Mouse (Mus musculus): Measurements from ENCODE around the gene 1700011L22Rik. TPM values are rescaled to one million over a fixed set of nuclear protein-coding genes. Genes with fewer than 3 reads are reported as not detected.
A peak's percentile ranks its signal among the peaks of the same experiment; 100 is the strongest.

1700011L22Rik gene
- polyA plus RNA-seq, 1 experiment from 2014 or later = not detected

GRCm38 (mm10) chr8:79206895-79207294, 41.5 kb downstream of the 1700011L22Rik start:
- Histone ChIP-seq H3K4me3 (no peak overlapping the region), H3K9ac (replicated peaks) (no peak overlapping the region), H3K4me1 (peaks cover 39% of the 10 kb centered on the region), H3K27me3 (no peaks in the 10 kb centered on the region), H3K4me2 (replicated peaks) (no peak overlapping the region), H3K27ac (replicated peaks) (no peak overlapping the region), H3K36me3 (no peaks in the 10 kb centered on the region), H3K9me3 (no peaks in the 10 kb centered on the region)
- ATAC-seq (replicated peaks) = no peak
- 50% methylated on average over 4 of the region's 4 CpGs for WGBS

- 55% methylated on average over 11 of the region's 11 CpGs for WGBS
- Histone ChIP-seq H3K27me3 (no peaks in the 10 kb centered on the region), H3K4me3 (no peak overlapping the region), H3K9me3 (no peaks in the 10 kb centered on the region), H3K4me2 (replicated peaks) (no peak overlapping the region), H3K4me1 (peaks cover 12% of the 10 kb centered on the region), H3K9ac (replicated peaks) (no peak overlapping the region), H3K27ac (replicated peaks) (no peak overlapping the region), H3K36me3 (no peaks in the 10 kb centered on the region)
- peak; percentile 41; the same call in 1 of the 2 replicates for ATAC-seq (replicated peaks)
Observed at GRCm38 (mm10) chr8:79201446-79202147, 46.8 kb downstream of the 1700011L22Rik start.

- Histone ChIP-seq H3K27ac (replicated peaks) (no peak overlapping the region), H3K9ac (replicated peaks) (no peak overlapping the region), H3K27me3 (no peaks in the 10 kb centered on the region), H3K36me3 (no peaks in the 10 kb centered on the region), H3K4me3 (no peak overlapping the region), H3K4me2 (replicated peaks) (no peak overlapping the region), H3K4me1 (peaks cover 12% of the 10 kb centered on the region), H3K9me3 (no peaks in the 10 kb centered on the region)
- WGBS = 28% methylated on average over 3 of the region's 3 CpGs
- ATAC-seq (replicated peaks) = no peak
Observed at GRCm38 (mm10) chr8:79198675-79199074, 49.7 kb downstream of the 1700011L22Rik start.

- H3K9ac ChIP-seq (replicated peaks) = no peak overlapping the region
- H3K4me3 ChIP-seq = no peak overlapping the region
- no peaks in the 10 kb centered on the region for H3K9me3 ChIP-seq
- peaks cover 6% of the 10 kb centered on the region for H3K4me1 ChIP-seq
- 0 out of 2 replicates have a peak, but pooled peaks cover 4% of the 10 kb centered on the region for H3K36me3 ChIP-seq
- no peak overlapping the region for H3K4me2 ChIP-seq (replicated peaks)
- ATAC-seq (replicated peaks) = no peak
- H3K27me3 ChIP-seq = no peaks in the 10 kb centered on the region
- no peak overlapping the region for H3K27ac ChIP-seq (replicated peaks)
- WGBS = 89% methylated on average over 4 of the region's 4 CpGs
Observed at GRCm38 (mm10) chr8:79196481-79196880, 51.9 kb downstream of the 1700011L22Rik start.

- no peak overlapping the region for H3K4me3 ChIP-seq
- H3K36me3 ChIP-seq = peaks cover 40% of the 10 kb centered on the region
- WGBS = 93% methylated on average over 10 of the region's 10 CpGs
- H3K9me3 ChIP-seq = no peaks in the 10 kb centered on the region
- no peak for ATAC-seq (replicated peaks)
- H3K9ac ChIP-seq (replicated peaks) = no peak overlapping the region
- no peaks in the 10 kb centered on the region for H3K27me3 ChIP-seq
- H3K27ac ChIP-seq (replicated peaks) = no peak overlapping the region
- no peak overlapping the region for H3K4me2 ChIP-seq (replicated peaks)
- H3K4me1 ChIP-seq = no peaks in the 10 kb centered on the region
Observed at GRCm38 (mm10) chr8:79190071-79190470, 58.3 kb downstream of the 1700011L22Rik start.

GRCm38 (mm10) chr8:79185488-79185887, 62.9 kb downstream of the 1700011L22Rik start:
- no peak overlapping the region for H3K27ac ChIP-seq (replicated peaks)
- H3K9ac ChIP-seq (replicated peaks) = no peak overlapping the region
- WGBS = 86% methylated on average over 7 of the region's 7 CpGs
- no peaks in the 10 kb centered on the region for H3K27me3 ChIP-seq
- no peaks in the 10 kb centered on the region for H3K4me1 ChIP-seq
- H3K4me3 ChIP-seq = no peak overlapping the region
- peaks cover 56% of the 10 kb centered on the region for H3K36me3 ChIP-seq
- no peak for ATAC-seq (replicated peaks)
- no peaks in the 10 kb centered on the region for H3K9me3 ChIP-seq
- H3K4me2 ChIP-seq (replicated peaks) = no peak overlapping the region

- no peaks in the 10 kb centered on the region for H3K9me3 ChIP-seq
- no peak for ATAC-seq (replicated peaks)
- peaks cover 27% of the 10 kb centered on the region for H3K36me3 ChIP-seq
Observed at GRCm38 (mm10) chr8:79179678-79180077, 68.7 kb downstream of the 1700011L22Rik start.

GRCm38 (mm10) chr8:79175991-79176390, 72.4 kb downstream of the 1700011L22Rik start:
- WGBS = 46% methylated on average over 4 of the region's 4 CpGs
- no peak overlapping the region for H3K4me3 ChIP-seq
- no peaks in the 10 kb centered on the region for H3K9me3 ChIP-seq
- H3K27ac ChIP-seq (replicated peaks) = no peak overlapping the region
- peaks cover 4% of the 10 kb centered on the region for H3K36me3 ChIP-seq
- no peak for ATAC-seq (replicated peaks)
- no peaks in the 10 kb centered on the region for H3K4me1 ChIP-seq
- H3K9ac ChIP-seq (replicated peaks) = no peak overlapping the region
- H3K27me3 ChIP-seq = no peaks in the 10 kb centered on the region
- no peak overlapping the region for H3K4me2 ChIP-seq (replicated peaks)

More at GRCm38 (mm10) chr8:79179678-79180077, 68.7 kb downstream of the 1700011L22Rik start:
- Histone ChIP-seq H3K4me2 (replicated peaks) (no peak overlapping the region), H3K27ac (replicated peaks) (no peak overlapping the region), H3K9ac (replicated peaks) (no peak overlapping the region), H3K4me1 (no peaks in the 10 kb centered on the region), H3K27me3 (no peaks in the 10 kb centered on the region), H3K4me3 (no peak overlapping the region)
- 81% methylated on average over 6 of the region's 6 CpGs for WGBS

- 75% methylated on average over 4 of the region's 4 CpGs for WGBS
- H3K9ac ChIP-seq (replicated peaks) = no peak overlapping the region
- H3K27ac ChIP-seq (replicated peaks) = no peak overlapping the region
- peak; percentile 42; the same call in 1 of the 2 replicates for ATAC-seq (replicated peaks)
- no peaks in the 10 kb centered on the region for H3K4me1 ChIP-seq
- no peaks in the 10 kb centered on the region for H3K27me3 ChIP-seq
- no peak overlapping the region for H3K4me2 ChIP-seq (replicated peaks)
- H3K4me3 ChIP-seq = no peak overlapping the region
- H3K9me3 ChIP-seq = no peaks in the 10 kb centered on the region
- peaks cover 4% of the 10 kb centered on the region for H3K36me3 ChIP-seq
Observed at GRCm38 (mm10) chr8:79173606-79174005, 74.8 kb downstream of the 1700011L22Rik start.

GRCm38 (mm10) chr8:79165276-79165675, 83.1 kb downstream of the 1700011L22Rik start:
- Histone ChIP-seq H3K4me3 (no peak overlapping the region), H3K27me3 (no peaks in the 10 kb centered on the region)

GRCm38 (mm10) chr8:79164336-79164735, 84.0 kb downstream of the 1700011L22Rik start:
- H3K36me3 ChIP-seq = no peaks in the 10 kb centered on the region
- H3K27me3 ChIP-seq = no peaks in the 10 kb centered on the region
- peak overlapping the region; percentile 63 for H3K27ac ChIP-seq (replicated peaks)
- H3K9me3 ChIP-seq = no peaks in the 10 kb centered on the region
- 3% methylated on average over 1 of the region's 1 CpGs for WGBS
- no peak overlapping the region for H3K9ac ChIP-seq (replicated peaks)
- H3K4me1 ChIP-seq = peaks cover 26% of the 10 kb centered on the region
- no peak overlapping the region for H3K4me2 ChIP-seq (replicated peaks)
- ATAC-seq (replicated peaks) = no peak
- H3K4me3 ChIP-seq = no peak overlapping the region

More at GRCm38 (mm10) chr8:79165276-79165675, 83.1 kb downstream of the 1700011L22Rik start:
- Histone ChIP-seq H3K4me1 (peaks cover 26% of the 10 kb centered on the region), H3K9ac (replicated peaks) (no peak overlapping the region), H3K9me3 (no peaks in the 10 kb centered on the region), H3K4me2 (replicated peaks) (no peak overlapping the region), H3K27ac (replicated peaks) (peak overlapping the region; percentile 63), H3K36me3 (no peaks in the 10 kb centered on the region)
- peak; percentile 44; the same call in 1 of the 2 replicates for ATAC-seq (replicated peaks)
- 63% methylated on average over 3 of the region's 3 CpGs for WGBS

- Histone ChIP-seq H3K27me3 (no peaks in the 10 kb centered on the region), H3K4me1 (peaks cover 26% of the 10 kb centered on the region), H3K36me3 (no peaks in the 10 kb centered on the region), H3K27ac (replicated peaks) (no peak overlapping the region), H3K9me3 (no peaks in the 10 kb centered on the region), H3K4me2 (replicated peaks) (no peak overlapping the region), H3K9ac (replicated peaks) (no peak overlapping the region), H3K4me3 (no peak overlapping the region)
- 0 out of 2 replicates have a peak, but pooled peaks have one; percentile 51 for ATAC-seq (replicated peaks)
- WGBS = 36% methylated on average over 10 of the region's 10 CpGs
Observed at GRCm38 (mm10) chr8:79162533-79163308, 85.6 kb downstream of the 1700011L22Rik start.
